Mouse (Mus musculus): ENCODE data around the gene Cd244a. TPM values are rescaled to one million over a fixed set of nuclear protein-coding genes. Genes with fewer than 3 reads are reported as not detected.

The Cd244a gene
- polyA plus RNA-seq, 1 experiment, result 0.04 TPM

DNA sequence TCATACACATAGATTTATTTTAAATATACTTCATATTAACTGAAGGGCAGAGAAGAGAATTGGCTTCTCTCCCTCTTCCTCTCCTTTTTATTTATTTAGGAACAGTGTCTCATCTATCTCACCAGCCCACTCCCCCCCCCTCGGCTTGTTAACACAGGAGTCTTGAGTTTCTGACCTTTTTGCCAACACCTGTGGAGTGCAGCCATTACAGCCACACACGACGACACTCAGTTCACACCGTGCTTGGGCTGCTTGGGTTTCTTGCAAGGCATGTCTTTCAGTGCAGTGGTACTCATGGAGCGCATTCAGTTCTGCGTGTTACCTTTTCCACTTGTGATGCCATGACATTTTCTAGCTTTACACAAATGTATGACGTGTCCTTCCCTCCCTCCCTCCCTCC is 71.0 kb downstream of the Cd244a start:
- TF ChIP-seq TCF3 (IDR thresholded peaks at IDR 0.05; ENCODE audit: insufficient read length, low read depth) (no peak), POLR2A (IDR thresholded peaks at IDR 0.05; ENCODE audit: insufficient read length, low read depth) (no peak), CEBPB (IDR thresholded peaks at IDR 0.05; ENCODE audit: insufficient read depth, poor library complexity, severe bottlenecking) (no peak), SRF (IDR thresholded peaks at IDR 0.05; ENCODE audit: control insufficient read depth, insufficient read length, low read depth) (no peak), MYOD1 (IDR thresholded peaks at IDR 0.05; ENCODE audit: control insufficient read depth in 1 of 3, insufficient read length in 2 of 3, low read depth in 2 of 3) (no peak), POLR2AphosphoS2 (IDR thresholded peaks at IDR 0.05; ENCODE audit: insufficient read length, low read depth) (no peak), TCF12 (IDR thresholded peaks at IDR 0.05; ENCODE audit: insufficient read depth, poor library complexity, severe bottlenecking) (no peak), E2F4 (IDR thresholded peaks at IDR 0.05; ENCODE audit: insufficient read depth) (no peak), MYOG (IDR thresholded peaks at IDR 0.05; ENCODE audit: control insufficient read depth in 1 of 3, insufficient read depth in 1 of 3, insufficient read length in 2 of 3, low read depth in 2 of 3) (no peak), MAX (IDR thresholded peaks at IDR 0.05; ENCODE audit: low read depth) (no peak), REST (IDR thresholded peaks at IDR 0.05; ENCODE audit: insufficient read depth, insufficient read length) (no peak), USF1 (IDR thresholded peaks at IDR 0.05; ENCODE audit: low read depth) (no peak)
- no peaks in the 10 kb centered on the region for H3K36me3 ChIP-seq (ENCODE audit: control insufficient read depth, insufficient read depth)

DNA sequence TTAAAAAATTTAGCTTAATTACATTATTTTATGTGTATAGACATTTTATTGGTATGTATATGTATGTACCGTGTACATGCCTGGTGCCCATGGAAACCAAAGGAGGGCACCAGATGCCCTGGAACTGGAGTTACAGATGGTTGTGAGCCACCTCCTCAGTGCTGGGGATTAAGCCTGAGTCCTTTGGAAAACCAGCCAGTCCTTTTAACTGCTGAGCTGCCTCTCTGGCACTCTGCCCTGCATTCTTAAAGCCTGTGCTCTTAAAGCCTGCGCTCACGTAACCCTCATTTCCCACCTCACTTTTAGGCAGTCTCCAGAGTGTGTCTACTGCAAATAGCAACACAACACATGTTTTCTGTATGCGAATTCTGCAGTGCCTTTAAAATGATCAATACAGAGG is 71.9 kb downstream of the Cd244a start:
- Histone ChIP-seq H3K4me2 (ENCODE audit: low read depth) (no peak overlapping the region), H3ac (ENCODE audit: control insufficient read depth, insufficient read length) (no peak overlapping the region), H3K36me3 (ENCODE audit: control insufficient read depth, insufficient read depth) (no peaks in the 10 kb centered on the region), H3K27me3 (ENCODE audit: control insufficient read depth, insufficient read depth, insufficient read length) (no peaks in the 10 kb centered on the region), H3K4me3 (no peak overlapping the region), H3K79me2 (ENCODE audit: control insufficient read depth, insufficient read depth) (no peaks in the 10 kb centered on the region)
- TF ChIP-seq MYOG (IDR thresholded peaks at IDR 0.05; ENCODE audit: control insufficient read depth in 1 of 3, insufficient read depth in 1 of 3, insufficient read length in 2 of 3, low read depth in 2 of 3) (no peak), TCF3 (IDR thresholded peaks at IDR 0.05; ENCODE audit: insufficient read length, low read depth) (no peak), E2F4 (IDR thresholded peaks at IDR 0.05; ENCODE audit: insufficient read depth) (no peak)

More for the DNA sequence above, 71.0 kb downstream of the Cd244a start:
- Histone ChIP-seq H3ac (ENCODE audit: control insufficient read depth, insufficient read length) (no peak overlapping the region), H3K4me2 (ENCODE audit: low read depth) (no peak overlapping the region), H3K27me3 (ENCODE audit: control insufficient read depth, insufficient read depth, insufficient read length) (no peaks in the 10 kb centered on the region), H3K4me3 (no peak overlapping the region), H3K79me2 (ENCODE audit: control insufficient read depth, insufficient read depth) (no peaks in the 10 kb centered on the region)

- no peak for TF ChIP-seq MYOG (IDR thresholded peaks at IDR 0.05; ENCODE audit: control insufficient read depth in 1 of 3, insufficient read depth in 1 of 3, insufficient read length in 2 of 3, low read depth in 2 of 3)
- no peak for TF ChIP-seq POLR2AphosphoS2 (IDR thresholded peaks at IDR 0.05; ENCODE audit: insufficient read length, low read depth)
- no peak for TF ChIP-seq TCF12 (IDR thresholded peaks at IDR 0.05; ENCODE audit: insufficient read depth, poor library complexity, severe bottlenecking)
- TF ChIP-seq POLR2A (IDR thresholded peaks at IDR 0.05; ENCODE audit: insufficient read length, low read depth), result no peak
- no peak for TF ChIP-seq SRF (IDR thresholded peaks at IDR 0.05; ENCODE audit: control insufficient read depth, insufficient read length, low read depth)
- no peak for TF ChIP-seq MAX (IDR thresholded peaks at IDR 0.05; ENCODE audit: low read depth)
- TF ChIP-seq MYOD1 (IDR thresholded peaks at IDR 0.05; ENCODE audit: control insufficient read depth in 1 of 3, insufficient read length in 2 of 3, low read depth in 2 of 3), result no peak
- no peak for TF ChIP-seq TCF3 (IDR thresholded peaks at IDR 0.05; ENCODE audit: insufficient read length, low read depth)
- TF ChIP-seq E2F4 (IDR thresholded peaks at IDR 0.05; ENCODE audit: insufficient read depth), result no peak
- TF ChIP-seq USF1 (IDR thresholded peaks at IDR 0.05; ENCODE audit: low read depth), result no peak
- Histone ChIP-seq H3K4me2 (ENCODE audit: low read depth) (no peak overlapping the region), H3K4me3 (no peak overlapping the region)
These were observed 72.5 kb downstream of the Cd244a start for GRCm38 (mm10) chr1:171631447-171631846.

DNA sequence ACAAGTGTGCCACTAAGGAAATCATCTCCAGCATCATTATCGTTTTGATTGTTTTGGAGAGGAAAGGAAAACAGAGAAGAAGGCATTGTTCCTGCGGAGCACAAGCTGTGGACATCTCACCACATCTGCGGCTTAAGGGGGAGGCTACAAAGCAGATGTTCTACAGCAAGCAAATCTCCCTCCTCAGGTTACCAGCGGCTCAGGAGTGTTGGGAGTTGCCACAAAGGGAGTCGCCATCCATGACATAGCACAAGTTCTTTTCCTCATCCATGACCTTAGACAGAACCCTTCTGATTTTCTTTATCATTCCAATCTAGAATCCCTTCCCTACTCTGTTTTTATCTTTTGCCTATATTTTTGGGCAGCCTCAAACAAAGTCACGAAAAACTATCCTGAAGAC is 76.7 kb downstream of the Cd244a start:
- no peak overlapping the region for H3ac ChIP-seq (ENCODE audit: control insufficient read depth, insufficient read length)
- TF ChIP-seq POLR2AphosphoS2 (IDR thresholded peaks at IDR 0.05; ENCODE audit: insufficient read length, low read depth) (no peak), TCF12 (IDR thresholded peaks at IDR 0.05; ENCODE audit: insufficient read depth, poor library complexity, severe bottlenecking) (no peak), E2F4 (IDR thresholded peaks at IDR 0.05; ENCODE audit: insufficient read depth) (no peak), CEBPB (IDR thresholded peaks at IDR 0.05; ENCODE audit: insufficient read depth, poor library complexity, severe bottlenecking) (no peak), MAX (IDR thresholded peaks at IDR 0.05; ENCODE audit: low read depth) (no peak), POLR2A (IDR thresholded peaks at IDR 0.05; ENCODE audit: insufficient read length, low read depth) (no peak)
- no peak overlapping the region for H3K4me3 ChIP-seq
- no peak overlapping the region for H3K4me2 ChIP-seq (ENCODE audit: low read depth)
- H3K36me3 ChIP-seq (ENCODE audit: control insufficient read depth, insufficient read depth), result no peaks in the 10 kb centered on the region
- H3K27me3 ChIP-seq (ENCODE audit: control insufficient read depth, insufficient read depth, insufficient read length), result no peaks in the 10 kb centered on the region
- H3K79me2 ChIP-seq (ENCODE audit: control insufficient read depth, insufficient read depth), result no peaks in the 10 kb centered on the region

More at GRCm38 (mm10) chr1:171631447-171631846, 72.5 kb downstream of the Cd244a start:
- Histone ChIP-seq H3K27me3 (ENCODE audit: control insufficient read depth, insufficient read depth, insufficient read length) (no peaks in the 10 kb centered on the region), H3K36me3 (ENCODE audit: control insufficient read depth, insufficient read depth) (no peaks in the 10 kb centered on the region), H3K79me2 (ENCODE audit: control insufficient read depth, insufficient read depth) (no peaks in the 10 kb centered on the region), H3ac (ENCODE audit: control insufficient read depth, insufficient read length) (no peak overlapping the region)

DNA sequence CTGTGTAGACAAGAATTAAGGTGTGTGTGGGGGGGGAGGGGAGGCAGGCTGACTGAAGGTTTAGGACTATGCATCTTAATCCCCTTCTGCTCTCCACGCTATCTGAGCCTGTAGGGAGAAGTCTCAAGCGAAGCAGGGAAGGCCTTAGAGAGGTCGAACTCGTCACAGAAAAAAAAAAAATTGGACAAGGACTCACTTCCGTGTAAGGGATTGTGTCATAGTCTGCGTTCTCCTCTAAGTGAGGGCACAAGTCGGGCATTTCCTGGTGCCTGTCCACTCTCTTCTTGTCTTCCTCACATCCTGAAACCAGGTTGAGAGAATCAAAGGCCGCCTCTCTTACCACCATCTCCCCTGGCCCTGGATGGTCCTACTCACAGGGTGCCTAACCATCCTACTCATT is 78.1 kb downstream of the Cd244a start:
- no peak overlapping the region for H3ac ChIP-seq (ENCODE audit: control insufficient read depth, insufficient read length)
- H3K4me2 ChIP-seq (ENCODE audit: low read depth), result no peak overlapping the region
- no peak overlapping the region for H3K4me3 ChIP-seq
- no peak for TF ChIP-seq MYOG (IDR thresholded peaks at IDR 0.05; ENCODE audit: control insufficient read depth in 1 of 3, insufficient read depth in 1 of 3, insufficient read length in 2 of 3, low read depth in 2 of 3)
- no peak for TF ChIP-seq USF1 (IDR thresholded peaks at IDR 0.05; ENCODE audit: low read depth)
- TF ChIP-seq REST (IDR thresholded peaks at IDR 0.05; ENCODE audit: insufficient read depth, insufficient read length), result no peak
- no peaks in the 10 kb centered on the region for H3K36me3 ChIP-seq (ENCODE audit: control insufficient read depth, insufficient read depth)
- no peaks in the 10 kb centered on the region for H3K79me2 ChIP-seq (ENCODE audit: control insufficient read depth, insufficient read depth)
- H3K27me3 ChIP-seq (ENCODE audit: control insufficient read depth, insufficient read depth, insufficient read length), result no peaks in the 10 kb centered on the region
